Mouse (Mus musculus): Measurements from ENCODE around the gene Erg.

Gene Erg

GRCm38 (mm10) chr16:95440334-95440733 lies 146.1 kb downstream of the Erg start:
- no peak for DNase-seq (ENCODE audit: low read depth)

DNA sequence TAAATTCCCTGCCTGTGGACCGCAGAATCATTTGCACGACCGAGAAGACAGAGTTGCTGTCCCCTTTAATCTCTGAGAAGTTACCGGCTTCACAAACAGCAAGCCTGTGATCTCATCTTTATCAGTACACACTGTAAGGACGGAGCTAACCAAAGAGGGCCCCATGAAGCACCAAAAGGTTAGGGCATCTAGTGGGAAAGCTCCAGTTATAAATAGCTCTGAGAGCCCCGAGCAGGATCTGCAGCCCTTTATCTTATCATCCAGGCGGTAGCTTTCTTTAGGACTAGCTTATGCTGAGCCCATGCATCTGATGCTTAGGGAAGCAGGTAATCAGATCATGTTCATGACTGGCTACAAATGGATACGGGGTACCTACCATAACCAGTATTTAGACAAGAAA lies 146.6 kb downstream of the Erg start:
- DNase-seq (ENCODE audit: low read depth): no peak

GRCm38 (mm10) chr16:95438848-95439540 lies 147.4 kb downstream of the Erg start:
- DNase-seq (ENCODE audit: low read depth): peak; percentile 74

DNA sequence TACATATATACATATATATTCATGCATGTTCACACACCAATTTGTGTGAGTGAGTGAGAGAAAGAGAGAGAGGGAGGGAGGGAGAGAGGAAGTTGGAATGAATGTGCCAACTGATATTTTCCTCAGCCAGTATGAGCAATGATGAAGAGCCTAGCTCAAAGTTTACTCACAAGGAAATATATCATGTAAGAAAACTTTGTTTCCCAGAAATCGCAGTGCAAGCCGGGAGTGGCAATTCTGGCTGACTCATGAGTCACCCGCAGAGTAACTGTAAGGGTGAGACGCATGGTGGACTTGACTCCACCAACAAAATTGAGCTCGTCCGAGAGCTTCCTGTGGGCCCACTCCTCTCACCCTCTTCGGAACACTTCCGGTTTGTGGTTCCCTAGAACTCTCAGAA lies 149.8 kb downstream of the Erg start:
- no peak for DNase-seq (ENCODE audit: low read depth)

DNA sequence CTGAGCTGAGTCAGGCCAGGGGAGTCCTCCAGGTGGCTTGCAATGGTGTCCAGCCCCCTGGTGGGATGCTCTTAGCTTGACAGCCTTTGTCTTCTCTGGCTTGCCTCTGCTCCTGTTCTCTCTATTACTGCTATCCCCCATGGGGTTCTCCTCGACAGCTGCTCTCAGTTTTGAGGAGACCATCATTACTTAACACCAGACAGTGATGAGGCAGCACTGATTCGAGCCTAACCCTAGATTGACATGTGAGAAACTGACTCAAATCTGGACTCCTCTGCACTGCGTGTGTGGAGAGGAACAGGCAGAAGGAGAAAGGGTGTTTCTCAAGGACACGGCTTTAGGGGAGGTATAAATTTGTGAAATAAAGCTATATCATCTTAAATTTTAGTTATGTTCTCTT lies 150.3 kb downstream of the Erg start:
- DNase-seq (ENCODE audit: low read depth): no peak

DNA sequence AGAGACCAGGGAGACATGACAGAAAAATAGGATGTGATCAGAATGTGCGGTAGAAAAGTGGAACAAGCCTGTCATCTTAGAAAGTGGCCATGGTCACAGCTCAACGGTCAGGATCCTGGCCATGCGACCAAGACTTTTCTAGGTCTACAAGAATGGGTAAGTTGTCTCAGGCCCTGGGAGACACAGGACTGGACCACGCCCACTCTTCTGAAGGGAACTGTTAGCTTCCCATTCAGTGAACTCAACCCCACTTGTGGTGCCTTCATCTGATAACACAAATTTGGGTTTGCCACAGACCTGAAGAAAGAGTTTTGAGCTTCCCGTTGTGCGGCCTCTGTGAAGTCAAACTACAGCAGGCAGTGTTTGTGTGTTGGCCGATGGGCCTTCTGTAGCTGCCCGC lies 152.0 kb downstream of the Erg start:
- no peak for DNase-seq (ENCODE audit: low read depth)

DNA sequence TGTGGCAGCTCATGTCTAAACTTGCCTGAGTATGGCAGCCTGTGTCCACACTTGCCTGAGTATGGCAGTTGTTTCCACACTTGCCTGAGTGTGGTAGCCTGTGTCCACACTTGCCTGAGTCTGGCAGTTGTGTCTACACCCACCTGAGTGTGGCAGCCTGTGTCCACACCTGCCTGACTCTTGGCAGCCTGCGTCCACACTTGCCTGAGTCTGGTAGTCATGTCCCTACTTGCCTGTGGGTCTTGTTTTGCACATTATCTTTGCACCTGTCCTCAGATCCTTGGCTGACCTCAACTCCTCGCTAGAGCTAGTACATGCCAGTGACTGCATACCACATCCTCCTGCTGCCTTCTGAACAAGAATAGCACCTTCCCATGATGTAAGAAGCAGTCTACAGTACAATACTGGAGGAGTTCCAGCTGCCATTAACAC lies 153.8 kb downstream of the Erg start:
- DNase-seq (ENCODE audit: low read depth): no peak

GRCm38 (mm10) chr16:95429851-95430250 lies 156.5 kb downstream of the Erg start:
- DNase-seq (ENCODE audit: low read depth): no peak

- DNase-seq (ENCODE audit: low read depth): no peak
Observed at GRCm38 (mm10) chr16:95428239-95428638, 158.2 kb downstream of the Erg start.

GRCm38 (mm10) chr16:95427512-95427911 lies 158.9 kb downstream of the Erg start:
- DNase-seq (ENCODE audit: low read depth): no peak

DNA sequence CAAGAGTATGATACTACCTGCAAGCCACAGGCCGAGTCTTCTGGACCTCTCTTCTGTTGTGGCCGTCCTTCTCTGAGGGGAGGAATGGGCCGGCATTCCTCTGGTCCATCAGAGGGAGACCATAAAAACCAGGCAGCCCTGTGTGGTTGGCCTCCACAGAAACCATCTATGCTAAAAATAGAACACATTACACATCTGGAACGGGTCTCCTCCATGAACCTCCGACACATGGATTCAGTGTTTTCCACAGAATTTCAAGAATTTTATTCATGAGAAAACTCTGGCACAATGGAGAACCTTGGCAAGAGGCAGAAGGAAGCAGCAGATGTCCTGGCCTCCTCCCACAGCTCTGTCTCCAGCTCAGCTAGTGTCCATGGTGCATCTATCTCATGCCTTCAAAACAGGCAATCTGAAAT lies 163.7 kb downstream of the Erg start:
- DNase-seq (ENCODE audit: low read depth): no peak

DNA sequence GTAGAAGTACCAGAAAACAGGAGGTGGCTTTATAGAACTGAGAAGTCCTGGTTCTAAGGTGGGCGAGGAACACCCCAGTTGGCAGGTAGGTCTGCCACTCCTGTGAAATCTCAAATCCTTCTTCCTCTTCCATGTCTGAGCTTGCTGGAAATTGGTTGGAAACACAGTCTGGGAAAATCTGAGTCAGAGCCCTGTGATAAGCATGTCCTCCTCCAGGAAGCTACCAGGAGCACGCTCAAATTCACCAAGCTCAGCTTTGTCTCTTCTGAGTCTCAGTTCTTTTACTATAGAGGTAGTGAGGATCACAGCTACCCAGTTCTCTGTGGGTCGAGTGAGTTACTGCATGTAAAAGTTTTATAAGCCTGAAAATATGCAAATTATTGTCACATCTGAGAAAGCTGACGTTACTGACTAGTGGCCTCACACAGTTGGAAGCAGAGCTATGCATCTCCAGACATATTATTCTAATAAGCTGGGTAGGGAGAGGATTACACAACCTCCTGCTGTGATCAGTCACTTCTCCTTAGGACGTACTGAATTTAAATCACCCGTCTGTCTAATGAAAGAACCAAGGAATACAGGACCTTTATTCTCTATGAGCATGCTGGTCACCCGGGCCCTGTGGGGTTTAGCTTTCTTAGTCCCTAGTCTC lies 165.0 kb downstream of the Erg start:
- DNase-seq (ENCODE audit: low read depth): no peak

DNA sequence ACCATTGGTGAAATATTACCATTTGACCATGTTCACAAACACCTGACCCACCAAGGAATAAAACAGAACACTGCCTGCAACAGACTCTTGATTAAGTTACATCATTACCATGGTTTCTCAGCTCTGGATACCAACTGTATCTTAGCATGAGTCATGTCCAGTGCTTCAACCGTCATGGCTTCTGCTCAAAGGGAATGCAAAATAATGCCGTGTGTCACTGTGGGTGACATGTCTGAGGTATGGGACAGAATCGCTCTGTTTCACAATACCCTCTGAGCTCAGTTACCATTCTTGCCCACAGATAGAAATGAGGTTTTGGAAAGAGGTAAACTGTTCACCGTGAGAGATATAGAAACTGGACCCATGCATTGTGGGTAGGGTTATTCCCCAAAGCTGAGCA lies 170.5 kb downstream of the Erg start:
- no peak for DNase-seq (ENCODE audit: low read depth)

DNA sequence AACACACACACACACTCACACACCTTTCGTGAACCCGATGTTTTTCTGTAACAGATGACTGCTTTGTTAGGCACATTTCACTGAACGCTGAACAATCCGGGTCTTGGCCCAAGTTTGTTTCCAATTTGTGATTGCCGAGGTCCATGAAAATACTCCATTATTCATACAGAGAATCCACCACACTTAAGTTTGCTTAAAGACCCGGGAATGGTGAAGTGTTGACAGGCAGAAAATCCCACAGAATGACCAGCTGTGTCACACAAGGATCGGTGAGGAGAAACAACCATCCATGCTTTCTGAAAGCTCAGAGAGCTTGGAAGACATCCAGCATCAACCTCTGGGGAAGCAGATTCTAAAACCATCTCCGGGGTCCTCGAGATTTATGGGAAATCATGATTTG lies 171.0 kb downstream of the Erg start:
- DNase-seq (ENCODE audit: low read depth): no peak

- no peak for DNase-seq (ENCODE audit: low read depth)
Observed at GRCm38 (mm10) chr16:95413401-95413959, 172.9 kb downstream of the Erg start.

DNA sequence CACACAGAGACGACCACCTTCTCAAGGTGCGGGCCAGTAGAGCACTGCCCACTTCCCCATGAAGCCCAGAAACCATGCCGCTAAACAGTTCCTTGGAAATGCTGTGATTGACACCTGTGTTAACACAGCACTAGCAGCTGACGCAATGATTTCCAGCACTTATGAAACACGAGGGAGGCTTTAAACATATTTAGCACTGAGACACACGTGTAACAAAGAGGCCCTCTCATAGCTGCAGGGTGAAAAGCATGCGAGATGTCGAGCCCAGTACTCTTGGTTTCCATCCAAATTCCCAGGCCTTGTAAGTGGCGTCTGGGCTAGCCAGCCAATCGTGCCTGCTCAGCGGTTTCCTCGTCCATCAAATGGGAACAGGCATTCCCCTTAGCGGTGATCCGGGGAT lies 178.3 kb downstream of the Erg start:
- no peak for DNase-seq (ENCODE audit: low read depth)

- no peak for DNase-seq (ENCODE audit: low read depth)
Observed at GRCm38 (mm10) chr16:95405496-95405895, 180.9 kb downstream of the Erg start.

DNA sequence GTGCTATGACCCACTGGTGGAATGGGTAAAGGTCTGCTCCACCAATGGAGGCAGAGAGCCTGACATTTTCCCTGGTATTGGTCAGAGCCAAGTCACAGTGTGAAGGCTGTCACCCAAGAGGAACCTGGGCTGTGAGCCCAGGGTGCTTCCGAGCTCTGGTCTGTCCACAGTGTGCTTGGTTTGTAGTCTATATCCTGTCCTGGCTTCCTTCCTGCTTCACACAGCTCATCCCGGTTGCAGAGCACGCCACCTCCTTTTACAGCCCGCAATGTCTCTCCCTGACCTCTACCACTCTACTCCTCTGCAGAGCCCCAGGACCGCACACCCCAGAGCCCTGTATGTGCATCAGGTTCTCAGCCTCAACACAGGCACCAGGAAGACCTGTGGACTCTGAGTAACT lies 182.9 kb downstream of the Erg start:
- DNase-seq (ENCODE audit: low read depth): no peak

GRCm38 (mm10) chr16:95401869-95402268 lies 184.5 kb downstream of the Erg start:
- DNase-seq (ENCODE audit: low read depth): no peak

DNA sequence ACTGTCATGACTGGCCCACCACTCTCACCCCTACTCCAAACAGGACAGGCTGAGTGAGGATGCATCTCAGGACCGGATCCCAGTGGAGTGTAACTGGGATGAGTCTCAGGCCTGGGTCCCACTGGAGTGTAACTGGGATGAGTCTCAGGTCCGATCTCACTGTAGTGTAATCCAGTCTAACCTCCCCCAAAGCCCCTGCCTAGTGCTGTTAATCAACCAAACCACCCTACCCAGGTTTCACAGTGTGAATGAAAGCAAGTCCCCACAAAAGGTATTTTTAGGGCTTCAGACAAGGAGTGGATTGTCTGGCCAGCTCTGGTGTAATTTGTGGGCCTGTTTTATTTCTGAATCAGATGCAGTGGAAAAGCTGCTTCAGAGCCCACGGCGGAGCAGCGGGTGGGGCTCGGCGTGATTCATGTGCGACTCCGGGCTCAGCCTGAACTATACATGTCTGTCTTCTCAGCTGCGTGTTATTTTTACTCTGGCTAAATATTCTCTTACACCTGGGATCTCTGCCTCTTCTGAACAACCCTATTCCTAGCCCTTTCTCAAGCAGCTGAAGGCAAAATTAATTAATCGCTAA lies 187.5 kb downstream of the Erg start:
- DNase-seq (ENCODE audit: low read depth): no peak

DNA sequence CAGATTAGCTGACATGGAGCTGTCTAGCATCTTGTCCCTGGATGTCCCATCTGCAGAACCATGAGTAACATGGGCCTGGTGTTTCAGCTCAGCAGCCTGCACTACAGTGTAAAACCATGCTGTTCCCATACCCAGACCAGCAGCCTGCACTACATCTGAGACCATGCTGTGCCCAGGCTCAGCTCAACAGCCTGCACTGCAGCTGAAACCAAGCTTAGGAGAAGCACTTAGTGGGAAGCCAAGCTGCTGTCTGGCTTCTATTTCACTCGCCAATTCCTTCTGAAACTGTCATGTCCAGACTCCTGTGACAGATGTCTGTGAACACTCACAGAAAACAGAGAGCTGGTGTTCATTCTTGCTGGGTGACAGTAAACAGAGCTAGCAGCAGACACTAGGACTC lies 195.6 kb downstream of the Erg start:
- no peak for DNase-seq (ENCODE audit: low read depth)

- DNase-seq (ENCODE audit: low read depth): no peak
Observed at GRCm38 (mm10) chr16:95388811-95389529, 197.4 kb downstream of the Erg start.

DNA sequence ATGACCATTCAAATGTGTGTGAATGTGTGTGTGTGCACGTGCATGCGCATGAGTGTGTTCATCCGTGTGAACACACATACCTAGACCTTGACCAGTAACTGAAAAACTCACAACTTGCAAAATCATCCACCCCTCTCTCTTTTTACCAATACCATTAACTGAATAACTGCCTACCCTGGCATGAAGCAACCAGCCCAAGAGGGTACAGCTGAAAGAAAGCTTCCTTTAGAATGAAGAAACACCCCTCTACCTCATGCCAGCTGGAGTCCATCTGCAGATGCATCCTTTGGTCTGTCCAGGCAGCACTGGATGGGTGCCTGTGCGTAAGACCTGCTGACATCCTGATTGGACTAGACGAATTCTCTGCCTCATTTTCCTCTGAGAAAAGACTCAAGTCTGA lies 198.1 kb downstream of the Erg start:
- no peak for DNase-seq (ENCODE audit: low read depth)

Data from c-Kit-positive CD71-negative TER-119-negative erythroid progenitor cells, embryonic 14.5 days (primary cell).